Mouse (Mus musculus) CH12.LX (cell line): ENCODE measurements at regions not wholly inside any gene's neighbourhood (a gene's known extent, or its start where the extent isn't known, plus 50 kb on each side); places are given as distances from the start of the nearest gene placed in this dataset.

Source experiments
- DNase-seq: peaks from one replicate; pipeline ENCODE4 v3.0.0-alpha.2; 2013; ENCODE audit errors: extremely low read depth
- H3K27ac ChIP-seq: 2 replicates; pipeline ENCODE4 v1.5.1; 2012; ENCODE audit warnings: low read depth, mild to moderate bottlenecking, control low read depth, moderate library complexity; ENCODE audit not compliant: insufficient read depth
- H3K27me3 ChIP-seq: replicated peaks from 2 replicates; pipeline ENCODE3; 2012; ENCODE audit warnings: inconsistent platforms
- H3K36me3 ChIP-seq, 2 experiments: replicated peaks in 1 of 2; 2 replicates each; pipeline versions ENCODE3 to v1.6.1; 2012; ENCODE audit warnings: inconsistent platforms in 1 of 2, low read length in 1 of 2, mild to moderate bottlenecking in 1 of 2, mixed read lengths in 1 of 2, moderate library complexity in 1 of 2; ENCODE audit not compliant: control insufficient read depth in 1 of 2, insufficient read depth in 1 of 2
- H3K4me1 ChIP-seq, 2 experiments: 2 replicates each; pipeline ENCODE4 v1.6.1; 2012; ENCODE audit warnings: inconsistent platforms in 1 of 2, moderate library complexity in 1 of 2; ENCODE audit not compliant: insufficient read depth in 2 of 2, control insufficient read depth in 1 of 2
- H3K4me2 ChIP-seq: 2 replicates; pipeline ENCODE4 v1.6.1; 2012; ENCODE audit warnings: low read depth, mild to moderate bottlenecking, control low read depth; ENCODE audit not compliant: poor library complexity, insufficient read depth, severe bottlenecking
- H3K4me3 ChIP-seq, 3 experiments: fragments of 150-350 bp in 1 of 3; sonication (generic) in 1 of 3; replicated peaks in 1 of 3; 2 replicates each; pipeline versions ENCODE3 to v1.5.1; 2011 to 2012; ENCODE audit warnings: low read depth in 2 of 3, low read length in 2 of 3, mild to moderate bottlenecking in 2 of 3, moderate library complexity in 2 of 3, control low read depth in 1 of 3, improper control_type of control experiment in 1 of 3, inconsistent platforms in 1 of 3, mixed read lengths in 1 of 3; ENCODE audit not compliant: poor library complexity in 1 of 3
- H3K79me2 ChIP-seq: replicated peaks from 2 replicates; pipeline ENCODE4 v1.6.1; 2012; ENCODE audit warnings: mild to moderate bottlenecking, moderate library complexity; ENCODE audit not compliant: control insufficient read depth, poor library complexity, insufficient read depth, severe bottlenecking; ENCODE audit errors: extremely low read depth
- H3K9ac ChIP-seq: 2 replicates; pipeline ENCODE4 v1.6.1; 2012; ENCODE audit warnings: low read depth, mild to moderate bottlenecking, control low read depth, moderate library complexity; ENCODE audit not compliant: insufficient read depth
- H3K9me3 ChIP-seq: replicated peaks from 2 replicates; pipeline ENCODE3; 2012; ENCODE audit warnings: low read length, inconsistent platforms, mixed read lengths
- BHLHE40 ChIP-seq: IDR thresholded peaks from 2 replicates; pipeline ENCODE4 v1.6.1; 2011; ENCODE audit warnings: mild to moderate bottlenecking, low read depth, low read length, improper control_type of control experiment
- CHD1 ChIP-seq: IDR thresholded peaks from 2 replicates; pipeline ENCODE4 v1.6.1; 2012; ENCODE audit warnings: low read depth, low read length, improper control_type of control experiment, inconsistent platforms
- CTCF ChIP-seq, 2 experiments: IDR thresholded peaks in 1 of 2; conservative IDR thresholded peaks in 1 of 2; 2 replicates each; pipeline ENCODE4 v1.5.1; 2011 to 2012; ENCODE audit warnings: low read depth in 2 of 2, low read length in 2 of 2, improper control_type of control experiment in 1 of 2, inconsistent platforms in 1 of 2, mild to moderate bottlenecking in 1 of 2, moderate library complexity in 1 of 2
- ETS1 ChIP-seq: conservative IDR thresholded peaks from 2 replicates; pipeline ENCODE4 v1.6.1; 2012; ENCODE audit warnings: low read depth, mild to moderate bottlenecking, inconsistent platforms, low read length, improper control_type of control experiment, moderate library complexity
- GABPA ChIP-seq: IDR thresholded peaks from 2 replicates; pipeline ENCODE4 v1.6.1; 2012; ENCODE audit warnings: low read depth, low read length, improper control_type of control experiment, inconsistent platforms; ENCODE audit not compliant: insufficient replicate concordance
- HCFC1 ChIP-seq: IDR thresholded peaks from 2 replicates; pipeline ENCODE4 v1.6.1; 2012; ENCODE audit warnings: low read depth, mild to moderate bottlenecking, inconsistent platforms, low read length, improper control_type of control experiment
- IRF4 ChIP-seq: IDR thresholded peaks from 2 replicates; pipeline ENCODE4 v1.6.1; 2014; ENCODE audit warnings: low read depth, mild to moderate bottlenecking, inconsistent platforms, low read length, improper control_type of control experiment
- JUN ChIP-seq: IDR thresholded peaks from 2 replicates; pipeline ENCODE4 v1.6.1; 2011; ENCODE audit warnings: low read depth, mild to moderate bottlenecking, low read length, improper control_type of control experiment, moderate library complexity; ENCODE audit not compliant: insufficient read depth
- JUND ChIP-seq: conservative IDR thresholded peaks from 2 replicates; pipeline ENCODE4 v1.6.1; 2011; ENCODE audit warnings: low read depth, low read length, improper control_type of control experiment
- MAFK ChIP-seq: IDR thresholded peaks from 2 replicates; pipeline ENCODE4 v1.6.1; 2011; ENCODE audit warnings: low read length, improper control_type of control experiment; ENCODE audit not compliant: insufficient replicate concordance
- MAX ChIP-seq: IDR thresholded peaks from 2 replicates; pipeline ENCODE4 v1.6.1; 2011; ENCODE audit warnings: low read length, improper control_type of control experiment
- MAZ ChIP-seq: IDR thresholded peaks from 2 replicates; pipeline ENCODE4 v1.6.1; 2012; ENCODE audit warnings: low read depth, mild to moderate bottlenecking, inconsistent platforms, low read length, improper control_type of control experiment, moderate library complexity
- MEF2A ChIP-seq: IDR thresholded peaks from 2 replicates; pipeline ENCODE4 v1.6.1; 2014; ENCODE audit warnings: low read depth, mild to moderate bottlenecking, inconsistent platforms, low read length, improper control_type of control experiment, borderline replicate concordance
- MYC ChIP-seq: IDR thresholded peaks from 2 replicates; pipeline ENCODE4 v1.6.1; 2011; ENCODE audit warnings: low read depth, mild to moderate bottlenecking, improper control_type of control experiment, low read length
- PAX5 ChIP-seq: IDR thresholded peaks from 2 replicates; pipeline ENCODE4 v1.6.1; 2012; ENCODE audit warnings: low read length, inconsistent platforms, mixed read lengths
- POLR2A ChIP-seq: IDR thresholded peaks from 2 replicates; pipeline ENCODE4 v1.6.1; 2011; ENCODE audit warnings: low read depth, mild to moderate bottlenecking, improper control_type of control experiment, low read length
- RAD21 ChIP-seq: IDR thresholded peaks from 2 replicates; pipeline ENCODE4 v1.6.1; 2011; ENCODE audit warnings: low read depth, mild to moderate bottlenecking, low read length, improper control_type of control experiment, moderate library complexity
- RCOR1 ChIP-seq: conservative IDR thresholded peaks from 2 replicates; pipeline ENCODE4 v1.6.1; 2012; ENCODE audit warnings: low read depth, mild to moderate bottlenecking, inconsistent platforms, low read length, improper control_type of control experiment
- SMC3 ChIP-seq: IDR thresholded peaks from 2 replicates; pipeline ENCODE4 v1.6.1; 2011; ENCODE audit warnings: low read depth, low read length, improper control_type of control experiment
- TBP ChIP-seq: conservative IDR thresholded peaks from 2 replicates; pipeline ENCODE4 v1.6.1; 2011; ENCODE audit warnings: low read depth, low read length, improper control_type of control experiment
- TCF12 ChIP-seq: IDR thresholded peaks from 2 replicates; pipeline ENCODE4 v1.6.1; 2014; ENCODE audit warnings: low read depth, mild to moderate bottlenecking, inconsistent platforms, low read length, improper control_type of control experiment
- UBTF ChIP-seq: IDR thresholded peaks from 2 replicates; pipeline ENCODE4 v1.6.1; 2012; ENCODE audit warnings: low read depth, mild to moderate bottlenecking, inconsistent platforms, low read length, improper control_type of control experiment, moderate library complexity
- USF1 ChIP-seq: IDR thresholded peaks from 2 replicates; pipeline ENCODE4 v1.6.1; 2014; ENCODE audit warnings: low read depth, mild to moderate bottlenecking, inconsistent platforms, low read length, improper control_type of control experiment
- ZKSCAN1 ChIP-seq: IDR thresholded peaks from 2 replicates; pipeline ENCODE4 v1.6.1; 2012; ENCODE audit warnings: low read depth, inconsistent platforms, low read length, improper control_type of control experiment, borderline replicate concordance
- ZNF384 ChIP-seq: IDR thresholded peaks from 2 replicates; pipeline ENCODE4 v1.6.1; 2012; ENCODE audit warnings: low read depth, low read length, improper control_type of control experiment, inconsistent platforms
- dilution Hi-C: fragments of 300-500 bp; cut with MboI; formaldehyde crosslinking; loops from 2 replicates; pipeline ENCODE4 v1.14.3; 2020; ENCODE audit warnings: low sequenced_read_pairs; ENCODE audit not compliant: extremely low pct_unique_long_range_greater_than_20kb, extremely low pct_ligation_motif_present
- in situ Hi-C: fragments of 300-500 bp; cut with MboI; formaldehyde crosslinking; loops from 3 replicates; pipeline ENCODE4 v1.14.3; 2019; ENCODE audit warnings: low sequenced_read_pairs, low pct_ligation_motif_present, low pct_unique_long_range_greater_than_20kb, mixed read lengths

DNA sequence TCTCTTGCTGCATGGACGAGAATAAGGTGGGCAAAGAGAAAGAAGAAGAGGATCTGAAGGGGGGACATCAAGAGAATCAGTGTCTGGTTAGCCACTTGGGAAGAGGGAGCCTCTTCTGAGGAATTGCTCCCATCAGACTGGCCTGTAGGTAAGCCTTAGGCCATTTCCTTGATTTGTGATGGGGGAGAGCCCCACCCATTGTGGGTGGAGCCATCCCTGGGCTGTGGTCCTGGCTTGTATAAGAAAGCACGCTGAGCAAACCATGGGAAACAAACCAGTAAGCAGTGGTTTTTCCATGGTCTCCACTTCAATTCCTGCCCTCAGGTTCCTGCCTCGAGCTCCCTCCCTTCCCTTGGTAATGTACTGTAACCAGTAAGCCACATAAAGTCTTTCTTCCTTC, 57.7 kb upstream of the Sez6l start:
- H3K4me1 ChIP-seq = no peaks in the 10 kb centered on the region
- TF ChIP-seq CTCF (conservative IDR thresholded peaks at IDR 0.05 in 1 of 2, IDR thresholded peaks at IDR 0.05 in 1 of 2; ENCODE audit: low read depth in 2 of 2, low read length in 2 of 2) (no peak), SMC3 (no peak), ETS1 (no peak), TCF12 (no peak), JUND (no peak), MEF2A (no peak), RCOR1 (no peak), JUN (no peak), MAFK (no peak), ZKSCAN1 (no peak), MYC (no peak), USF1 (no peak), HCFC1 (no peak), RAD21 (no peak), IRF4 (no peak), UBTF (no peak), GABPA (no peak), POLR2A (no peak)
- H3K9me3 ChIP-seq = peaks cover 96% of the 10 kb centered on the region
- H3K27ac ChIP-seq = no peak overlapping the region
- no peaks in the 10 kb centered on the region for H3K27me3 ChIP-seq
- dilution Hi-C loops = no loop called here
- no peaks in the 10 kb centered on the region for H3K36me3 ChIP-seq
- in situ Hi-C loops = no loop called here
- H3K9ac ChIP-seq = no peak overlapping the region
- H3K4me3 ChIP-seq = no peak overlapping the region
- no peak for DNase-seq
- no peaks in the 10 kb centered on the region for H3K79me2 ChIP-seq
- H3K4me2 ChIP-seq = no peak overlapping the region

DNA sequence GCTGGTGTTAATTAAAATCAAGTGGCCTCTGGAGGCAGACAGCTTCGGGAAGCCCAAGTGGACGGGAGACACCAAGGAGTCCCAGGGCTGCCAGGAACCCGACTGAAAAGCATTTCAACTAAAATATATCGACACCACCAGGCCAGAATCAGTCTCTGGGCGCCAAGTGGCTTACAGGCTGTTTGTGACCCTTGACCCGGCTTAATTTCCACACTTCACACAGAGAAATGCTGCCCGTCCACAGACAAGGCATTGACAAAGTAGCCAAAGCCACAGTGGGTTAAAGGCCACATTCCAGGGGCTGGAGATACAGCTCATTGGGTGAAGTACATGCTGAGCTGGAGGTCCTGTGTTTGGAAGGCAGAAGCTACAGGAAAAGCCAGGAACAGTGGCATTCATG, 54.8 kb upstream of the Sez6l start:
- Histone ChIP-seq H3K27me3 (no peaks in the 10 kb centered on the region), H3K9me3 (peaks cover 94% of the 10 kb centered on the region)
- in situ Hi-C loops = no loop called here
- TF ChIP-seq CHD1 (no peak), MAFK (no peak), RAD21 (no peak), BHLHE40 (no peak), ETS1 (no peak), TBP (no peak), HCFC1 (no peak), TCF12 (no peak), JUN (no peak), ZKSCAN1 (no peak), MAX (no peak), MAZ (no peak), PAX5 (no peak), ZNF384 (no peak)
- TF ChIP-seq, all 38 proteins: peak for 0
- Histone ChIP-seq H3K79me2 (no peaks in the 10 kb centered on the region), H3K4me2 (no peak overlapping the region), H3K9ac (no peak overlapping the region), H3K4me1 (no peaks in the 10 kb centered on the region), H3K4me3 (no peak overlapping the region), H3K27ac (no peak overlapping the region), H3K36me3 (no peaks in the 10 kb centered on the region)
- dilution Hi-C loops = no loop called here
- DNase-seq = no peak
